Mouse (Mus musculus) myocyte (in vitro differentiated cells): ENCODE results near the gene Arid5b. TPM values are rescaled to one million over a fixed set of nuclear protein-coding genes. Genes with fewer than 3 reads are reported as not detected.

Experiments used
- H3K27me3 ChIP-seq: one replicate; pipeline ENCODE4 v1.6.1; 2011; ENCODE audit not compliant: control insufficient read depth, insufficient read depth, insufficient read length
- H3K36me3 ChIP-seq: one replicate; pipeline ENCODE4 v1.6.1; 2011; ENCODE audit not compliant: control insufficient read depth, insufficient read depth
- H3K4me2 ChIP-seq: one replicate; pipeline ENCODE4 v1.6.1; 2011; ENCODE audit warnings: low read depth, control low read depth
- H3K4me3 ChIP-seq: one replicate; pipeline ENCODE4 v1.5.1; 2011; ENCODE audit warnings: mild to moderate bottlenecking, control low read depth, moderate library complexity
- H3K79me2 ChIP-seq: one replicate; pipeline ENCODE4 v1.6.1; 2011; ENCODE audit not compliant: control insufficient read depth, insufficient read depth
- H3ac ChIP-seq: one replicate; pipeline ENCODE4 v1.6.1; 2011; ENCODE audit not compliant: control insufficient read depth, insufficient read length
- CEBPB ChIP-seq: IDR thresholded peaks from 2 replicates; pipeline ENCODE4 v1.6.1; 2011; ENCODE audit warnings: mild to moderate bottlenecking, moderate library complexity; ENCODE audit not compliant: poor library complexity, insufficient read depth, severe bottlenecking
- E2F4 ChIP-seq: IDR thresholded peaks from one replicate; pipeline ENCODE4 v1.6.1; 2011; ENCODE audit warnings: mild to moderate bottlenecking, control low read depth, moderate library complexity; ENCODE audit not compliant: insufficient read depth
- MAX ChIP-seq: IDR thresholded peaks from one replicate; pipeline ENCODE4 v1.6.1; 2011; ENCODE audit warnings: low read depth, mild to moderate bottlenecking, control low read depth
- MYOD1 ChIP-seq, 3 experiments: IDR thresholded peaks; one replicate each; pipeline ENCODE4 v1.6.1; 2011; ENCODE audit warnings: control low read depth in 2 of 3, low read depth in 2 of 3, mild to moderate bottlenecking in 2 of 3, moderate library complexity in 1 of 3; ENCODE audit not compliant: insufficient read length in 2 of 3, control insufficient read depth in 1 of 3
- MYOG ChIP-seq, 3 experiments: IDR thresholded peaks; one replicate each; pipeline ENCODE4 v1.6.1; 2011; ENCODE audit warnings: control low read depth in 2 of 3, low read depth in 2 of 3, mild to moderate bottlenecking in 2 of 3; ENCODE audit not compliant: insufficient read length in 2 of 3, control insufficient read depth in 1 of 3, insufficient read depth in 1 of 3
- POLR2A ChIP-seq: IDR thresholded peaks from one replicate; pipeline ENCODE4 v1.6.1; 2011; ENCODE audit warnings: low read depth, mild to moderate bottlenecking, control low read depth, moderate library complexity; ENCODE audit not compliant: insufficient read length
- POLR2AphosphoS2 ChIP-seq: IDR thresholded peaks from one replicate; pipeline ENCODE4 v1.6.1; 2011; ENCODE audit warnings: low read depth, control low read depth; ENCODE audit not compliant: insufficient read length
- REST ChIP-seq: IDR thresholded peaks from one replicate; pipeline ENCODE4 v1.6.1; 2011; ENCODE audit warnings: mild to moderate bottlenecking, control low read depth, moderate library complexity; ENCODE audit not compliant: insufficient read depth, insufficient read length
- SRF ChIP-seq: IDR thresholded peaks from one replicate; pipeline ENCODE4 v1.6.1; 2011; ENCODE audit warnings: low read depth; ENCODE audit not compliant: control insufficient read depth, insufficient read length
- TCF12 ChIP-seq: IDR thresholded peaks from one replicate; pipeline ENCODE4 v1.6.1; 2011; ENCODE audit warnings: mild to moderate bottlenecking, control low read depth; ENCODE audit not compliant: poor library complexity, insufficient read depth, severe bottlenecking
- TCF3 ChIP-seq: IDR thresholded peaks from one replicate; pipeline ENCODE4 v1.6.1; 2011; ENCODE audit warnings: low read depth, control low read depth; ENCODE audit not compliant: insufficient read length
- USF1 ChIP-seq: IDR thresholded peaks from one replicate; pipeline ENCODE4 v1.6.1; 2011; ENCODE audit warnings: low read depth, mild to moderate bottlenecking, control low read depth, moderate library complexity
- polyA plus RNA-seq: library from polyadenylated mRNA; unstranded; fragments of >200 nt; fragmentation: generic; extraction: Trizol; gene quantifications from one replicate; pipeline ENCODE4 v1.2.1, GENCODE M21; 2012; ENCODE audit warnings: missing spikeins

Arid5b gene
- polyA plus RNA-seq, 1 experiment: 7.7 TPM

GRCm38 (mm10) chr10:68048641-68049305 lies 229.8 kb downstream of the Arid5b start:
- H3K27me3 ChIP-seq: no peaks in the 10 kb centered on the region
- H3K4me2 ChIP-seq: no peak overlapping the region
- H3ac ChIP-seq: no peak overlapping the region
- H3K4me3 ChIP-seq: no peak overlapping the region
- TF ChIP-seq TCF12 (no peak), MYOD1 (IDR thresholded peaks at IDR 0.05; ENCODE audit: control insufficient read depth in 1 of 3, insufficient read length in 2 of 3, low read depth in 2 of 3) (no peak), E2F4 (no peak), SRF (no peak), CEBPB (no peak), TCF3 (no peak), MAX (no peak), POLR2AphosphoS2 (no peak), USF1 (no peak), POLR2A (no peak), MYOG (IDR thresholded peaks at IDR 0.05; ENCODE audit: control insufficient read depth in 1 of 3, insufficient read depth in 1 of 3, insufficient read length in 2 of 3, low read depth in 2 of 3) (no peak), REST (no peak)
- no peaks in the 10 kb centered on the region for H3K36me3 ChIP-seq
- no peaks in the 10 kb centered on the region for H3K79me2 ChIP-seq

DNA sequence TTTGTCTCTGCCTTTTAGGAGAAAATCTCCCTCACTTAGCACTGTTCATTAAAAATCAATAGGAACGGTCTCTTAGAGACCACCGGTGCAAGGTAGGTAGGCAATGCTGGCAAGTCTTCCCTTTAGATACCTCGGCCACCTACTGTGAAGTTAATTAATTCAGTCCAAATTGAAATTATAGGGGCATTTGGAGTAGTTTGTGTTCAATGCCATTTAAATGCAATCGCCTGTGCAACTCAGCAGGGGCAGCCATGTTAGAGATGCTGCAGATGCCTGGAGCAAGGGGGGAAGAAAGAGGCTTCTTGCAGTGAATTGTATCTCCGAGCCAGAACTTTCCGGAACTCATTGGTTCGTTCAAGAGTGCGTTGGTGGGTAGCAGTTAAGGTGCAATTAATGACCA lies 233.7 kb downstream of the Arid5b start:
- no peak overlapping the region for H3ac ChIP-seq
- no peaks in the 10 kb centered on the region for H3K27me3 ChIP-seq
- H3K4me3 ChIP-seq: no peak overlapping the region
- H3K79me2 ChIP-seq: no peaks in the 10 kb centered on the region
- TF ChIP-seq MYOD1 (IDR thresholded peaks at IDR 0.05; ENCODE audit: control insufficient read depth in 1 of 3, insufficient read length in 2 of 3, low read depth in 2 of 3) (no peak), TCF3 (no peak), POLR2AphosphoS2 (no peak), MYOG (IDR thresholded peaks at IDR 0.05; ENCODE audit: control insufficient read depth in 1 of 3, insufficient read depth in 1 of 3, insufficient read length in 2 of 3, low read depth in 2 of 3) (no peak), REST (no peak), POLR2A (no peak), MAX (no peak), TCF12 (no peak)
- no peaks in the 10 kb centered on the region for H3K36me3 ChIP-seq
- H3K4me2 ChIP-seq: no peak overlapping the region

GRCm38 (mm10) chr10:68043973-68044372 lies 234.6 kb downstream of the Arid5b start:
- Histone ChIP-seq H3K27me3 (no peaks in the 10 kb centered on the region), H3K79me2 (no peaks in the 10 kb centered on the region), H3K4me3 (no peak overlapping the region), H3K4me2 (no peak overlapping the region), H3K36me3 (no peaks in the 10 kb centered on the region), H3ac (no peak overlapping the region)
- no peak for TF ChIP-seq POLR2A
- TF ChIP-seq E2F4: no peak
- TF ChIP-seq MYOG (IDR thresholded peaks at IDR 0.05; ENCODE audit: control insufficient read depth in 1 of 3, insufficient read depth in 1 of 3, insufficient read length in 2 of 3, low read depth in 2 of 3): no peak
- TF ChIP-seq SRF: no peak
- no peak for TF ChIP-seq CEBPB
- TF ChIP-seq TCF3: no peak
- no peak for TF ChIP-seq REST
- TF ChIP-seq MYOD1 (IDR thresholded peaks at IDR 0.05; ENCODE audit: control insufficient read depth in 1 of 3, insufficient read length in 2 of 3, low read depth in 2 of 3): no peak
- no peak for TF ChIP-seq MAX
- no peak for TF ChIP-seq POLR2AphosphoS2
- no peak for TF ChIP-seq TCF12
- no peak for TF ChIP-seq USF1
